Mouse (Mus musculus): Measurements from ENCODE around the gene Ndufs3.

GRCm38 (mm10) chr2:90887627-90888026 lies 17.0 kb downstream of the Ndufs3 start:
- TF ChIP-seq CTCF (IDR thresholded peaks at IDR 0.05; ENCODE audit: low read depth) (no peak), EP300 (IDR thresholded peaks at IDR 0.05; ENCODE audit: low read depth) (no peak)

All from liver, postnatal 0 days (tissue).